ENCODE assay signal across 11 mouse cellular contexts in the genomic region with DNA sequence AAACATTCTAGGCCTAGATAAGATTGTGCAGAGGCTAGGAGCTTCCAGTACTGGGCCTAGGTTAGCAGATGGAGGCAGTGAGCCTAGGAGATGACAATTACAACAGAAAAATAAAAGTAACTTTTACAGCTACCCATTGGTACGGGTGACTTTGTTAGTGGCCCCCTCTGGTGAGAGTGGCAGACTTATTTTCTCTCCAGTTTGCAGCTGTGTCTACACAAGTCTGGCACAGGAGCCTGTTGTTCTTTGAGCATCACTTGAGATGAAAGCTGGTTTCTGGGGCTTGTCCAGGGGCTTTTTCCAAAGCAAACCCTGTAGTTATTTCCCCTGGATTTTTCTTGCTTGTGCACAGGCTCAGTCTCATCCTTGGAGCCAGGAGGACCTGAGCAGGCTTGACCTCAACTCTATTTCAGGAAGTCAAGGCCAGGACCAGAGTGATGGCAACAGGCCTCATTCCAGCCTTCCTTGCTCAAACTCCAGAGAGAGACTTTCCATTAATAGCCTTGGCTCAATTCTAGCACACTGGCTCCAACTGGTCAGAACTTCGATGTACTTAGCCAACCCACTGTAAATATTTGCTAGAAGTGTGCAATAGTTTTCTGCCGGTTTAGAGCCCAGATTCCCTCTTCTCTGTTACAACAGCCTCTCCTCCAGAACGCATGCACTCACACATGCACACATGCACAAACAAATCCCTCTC.
DNase-seq lines count a peak whose midpoint lies in the region; ATAC-seq lines count a peak whose summit lies in the region.
"Had no signal": no experiment of that assay in that cellular context is flagged by ENCODE, and none has a peak within 500 bp of the region (broad histone marks: within the 10 kb centered on the region; RNA-seq: fewer than 3 reads in every experiment).

No protein-coding gene starts in this region.

- WGBS in liver, embryonic 13.5 days (ENCODE audit: insufficient replicate concordance) = 58% methylated on average over 4 of the region's 4 CpGs

- H3K9ac ChIP-seq in liver, embryonic 13.5 days = no peak overlapping the region
- H3K9ac ChIP-seq: heart, embryonic 15.5 days had no signal

- no peak overlapping the region for H3K4me3 ChIP-seq in liver, embryonic 13.5 days (replicated peaks)
- H3K4me3 ChIP-seq: heart, embryonic 15.5 days; left cerebral cortex, adult 2 months had no signal

- no peaks in the 10 kb centered on the region for H3K9me3 ChIP-seq in liver, embryonic 13.5 days (replicated peaks)
- H3K9me3 ChIP-seq: heart, embryonic 15.5 days had no signal

- DNase-seq in kidney, postnatal 14 days = peak; percentile 4
- no peak for DNase-seq in kidney, adult 18-20 months
- DNase-seq in gastrocnemius, adult 8-10 months (ENCODE audit: low spot score in 2 of 2) = peak; percentile 57 to 74
- no peak for DNase-seq in liver, embryonic 13.5 days
- peak; percentile 14 for DNase-seq in ovary, adult 18-20 months (ENCODE audit: low spot score)
- no peak for DNase-seq in embryo, embryonic 11 days
- no peak for DNase-seq in neural tube, embryonic 10.5 days (ENCODE audit: extremely low spot score, low spot score)
- no peak for DNase-seq in right cerebral cortex, postnatal 10 days (ENCODE audit: low spot score in 2 of 2)
- DNase-seq: cerebellum, adult 9-11 months had no signal

- ATAC-seq in liver, embryonic 13.5 days (ENCODE audit: low read depth) = peak; percentile 50

- H3K27me3 ChIP-seq in liver, embryonic 13.5 days = no peaks in the 10 kb centered on the region
- H3K27me3 ChIP-seq: heart, embryonic 15.5 days had no signal

- H3K36me3 ChIP-seq in liver, embryonic 13.5 days = no peaks in the 10 kb centered on the region
- H3K36me3 ChIP-seq: heart, embryonic 15.5 days had no signal

- H3K27ac ChIP-seq in liver, embryonic 13.5 days = no peak overlapping the region
- H3K27ac ChIP-seq: heart, embryonic 15.5 days; left cerebral cortex, adult 2 months had no signal

- H3K4me2 ChIP-seq in liver, embryonic 13.5 days = no peak overlapping the region
- H3K4me2 ChIP-seq: heart, embryonic 15.5 days had no signal

- H3K4me1 ChIP-seq in liver, embryonic 13.5 days (replicated peaks) = peaks cover 6% of the 10 kb centered on the region; the same call in 1 of the 2 replicates

Comparison
In these comparisons a context has a peak if more than half of its experiments do, and no peak if none do; other contexts are left out.
1. DNase-seq: peak in kidney, postnatal 14 days (single experiment), gastrocnemius, adult 8-10 months (2 of 2) and ovary, adult 18-20 months (single experiment); none in kidney, adult 18-20 months (single experiment), liver, embryonic 13.5 days (single experiment), embryo, embryonic 11 days (single experiment), neural tube, embryonic 10.5 days (single experiment) and right cerebral cortex, postnatal 10 days (0 of 2).